Mouse (Mus musculus) CH12.LX (cell line): Measurements from ENCODE around the gene Bcl10. TPM values are rescaled to one million over a fixed set of nuclear protein-coding genes. Genes with fewer than 3 reads are reported as not detected.

ENCODE experiments used
- DNase-seq: peaks from one replicate; pipeline ENCODE4 v3.0.0-alpha.2; 2013; ENCODE audit errors: extremely low read depth
- H3K27ac ChIP-seq: 2 replicates; pipeline ENCODE4 v1.5.1; 2012; ENCODE audit warnings: low read depth, mild to moderate bottlenecking, control low read depth, moderate library complexity; ENCODE audit not compliant: insufficient read depth
- H3K27me3 ChIP-seq: replicated peaks from 2 replicates; pipeline ENCODE3; 2012; ENCODE audit warnings: inconsistent platforms
- H3K36me3 ChIP-seq, 2 experiments: replicated peaks in 1 of 2; 2 replicates each; pipeline versions ENCODE3 to v1.6.1; 2012; ENCODE audit warnings: inconsistent platforms in 1 of 2, low read length in 1 of 2, mild to moderate bottlenecking in 1 of 2, mixed read lengths in 1 of 2, moderate library complexity in 1 of 2; ENCODE audit not compliant: control insufficient read depth in 1 of 2, insufficient read depth in 1 of 2
- H3K4me1 ChIP-seq, 2 experiments: 2 replicates each; pipeline ENCODE4 v1.6.1; 2012; ENCODE audit warnings: inconsistent platforms in 1 of 2, moderate library complexity in 1 of 2; ENCODE audit not compliant: insufficient read depth in 2 of 2, control insufficient read depth in 1 of 2
- H3K4me2 ChIP-seq: 2 replicates; pipeline ENCODE4 v1.6.1; 2012; ENCODE audit warnings: low read depth, mild to moderate bottlenecking, control low read depth; ENCODE audit not compliant: poor library complexity, insufficient read depth, severe bottlenecking
- H3K4me3 ChIP-seq, 3 experiments: fragments of 150-350 bp in 1 of 3; sonication (generic) in 1 of 3; replicated peaks in 1 of 3; 2 replicates each; pipeline versions ENCODE3 to v1.5.1; 2011 to 2012; ENCODE audit warnings: low read depth in 2 of 3, low read length in 2 of 3, mild to moderate bottlenecking in 2 of 3, moderate library complexity in 2 of 3, control low read depth in 1 of 3, improper control_type of control experiment in 1 of 3, inconsistent platforms in 1 of 3, mixed read lengths in 1 of 3; ENCODE audit not compliant: poor library complexity in 1 of 3
- H3K79me2 ChIP-seq: replicated peaks from 2 replicates; pipeline ENCODE4 v1.6.1; 2012; ENCODE audit warnings: mild to moderate bottlenecking, moderate library complexity; ENCODE audit not compliant: control insufficient read depth, poor library complexity, insufficient read depth, severe bottlenecking; ENCODE audit errors: extremely low read depth
- H3K9ac ChIP-seq: 2 replicates; pipeline ENCODE4 v1.6.1; 2012; ENCODE audit warnings: low read depth, mild to moderate bottlenecking, control low read depth, moderate library complexity; ENCODE audit not compliant: insufficient read depth
- H3K9me3 ChIP-seq: replicated peaks from 2 replicates; pipeline ENCODE3; 2012; ENCODE audit warnings: low read length, inconsistent platforms, mixed read lengths
- E2F4 ChIP-seq: IDR thresholded peaks from 2 replicates; pipeline ENCODE4 v1.6.1; 2011; ENCODE audit warnings: low read depth, low read length, improper control_type of control experiment; ENCODE audit not compliant: insufficient replicate concordance
- ELF1 ChIP-seq: IDR thresholded peaks from 2 replicates; pipeline ENCODE4 v1.6.1; 2014; ENCODE audit warnings: low read depth, mild to moderate bottlenecking, inconsistent platforms, low read length, improper control_type of control experiment
- ETS1 ChIP-seq: conservative IDR thresholded peaks from 2 replicates; pipeline ENCODE4 v1.6.1; 2012; ENCODE audit warnings: low read depth, mild to moderate bottlenecking, inconsistent platforms, low read length, improper control_type of control experiment, moderate library complexity
- JUND ChIP-seq: conservative IDR thresholded peaks from 2 replicates; pipeline ENCODE4 v1.6.1; 2011; ENCODE audit warnings: low read depth, low read length, improper control_type of control experiment
- POLR2AphosphoS2 ChIP-seq: IDR thresholded peaks from 2 replicates; pipeline ENCODE4 v1.6.1; 2011; ENCODE audit warnings: low read depth, low read length, improper control_type of control experiment
- SMC3 ChIP-seq: IDR thresholded peaks from 2 replicates; pipeline ENCODE4 v1.6.1; 2011; ENCODE audit warnings: low read depth, low read length, improper control_type of control experiment
- TBP ChIP-seq: conservative IDR thresholded peaks from 2 replicates; pipeline ENCODE4 v1.6.1; 2011; ENCODE audit warnings: low read depth, low read length, improper control_type of control experiment
- TCF12 ChIP-seq: IDR thresholded peaks from 2 replicates; pipeline ENCODE4 v1.6.1; 2014; ENCODE audit warnings: low read depth, mild to moderate bottlenecking, inconsistent platforms, low read length, improper control_type of control experiment
- dilution Hi-C: fragments of 300-500 bp; cut with MboI; formaldehyde crosslinking; loops from 2 replicates; pipeline ENCODE4 v1.14.3; 2020; ENCODE audit warnings: low sequenced_read_pairs; ENCODE audit not compliant: extremely low pct_unique_long_range_greater_than_20kb, extremely low pct_ligation_motif_present
- in situ Hi-C: fragments of 300-500 bp; cut with MboI; formaldehyde crosslinking; loops from 3 replicates; pipeline ENCODE4 v1.14.3; 2019; ENCODE audit warnings: low sequenced_read_pairs, low pct_ligation_motif_present, low pct_unique_long_range_greater_than_20kb, mixed read lengths
- polyA plus RNA-seq: library from polyadenylated mRNA; unstranded; fragments of >175 nt; gene quantifications from 2 replicates; pipeline ENCODE4 v1.2.1, GENCODE M21; 2012; ENCODE audit warnings: low read depth; ENCODE audit not compliant: insufficient read length
- total RNA-seq, 2 experiments: library from RNA; depleted of rRNA; stranded (reverse); fragments of 300-350 nt in 1 of 2; fragments of >200 nt in 1 of 2; gene quantifications; 2 replicates each; pipeline ENCODE4 v1.2.3; 2012 to 2014

Gene Bcl10
- total and polyA plus RNA-seq, 3 experiments, result 73.6 to 177 (median 103) TPM

DNA sequence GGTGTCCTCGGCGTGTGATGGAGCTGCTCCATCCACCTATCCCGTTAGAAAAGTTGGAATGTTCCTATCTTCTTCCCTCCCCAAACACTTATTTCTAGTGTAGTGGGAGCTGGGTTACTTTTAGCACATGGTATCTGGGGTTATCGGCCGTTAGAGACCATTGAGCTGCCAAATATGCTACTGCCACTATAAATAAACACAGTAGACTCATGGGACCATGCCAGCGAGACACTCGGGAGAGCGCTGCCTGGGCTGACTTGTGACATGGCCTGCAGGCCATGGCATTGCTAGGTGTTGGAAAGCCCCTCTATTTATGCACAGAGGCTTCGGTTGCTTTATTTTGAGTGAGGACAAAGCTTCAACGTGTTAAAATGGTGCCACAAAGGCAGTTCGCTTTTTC, 24.9 kb upstream of the Bcl10 start:
- Histone ChIP-seq H3K36me3 (no peaks in the 10 kb centered on the region), H3K27ac (no peak overlapping the region), H3K9ac (no peak overlapping the region), H3K4me3 (no peak overlapping the region), H3K79me2 (no peaks in the 10 kb centered on the region), H3K27me3 (no peaks in the 10 kb centered on the region), H3K4me1 (peaks cover 4 to 12% of the 10 kb centered on the region in 2 experiments; a peak in 3 of 4 replicates), H3K4me2 (no peak overlapping the region), H3K9me3 (no peaks in the 10 kb centered on the region)
- in situ Hi-C loops, result no loop called here
- dilution Hi-C loops, result no loop called here
- no peak for TF ChIP-seq TBP
- no peak for DNase-seq

DNA sequence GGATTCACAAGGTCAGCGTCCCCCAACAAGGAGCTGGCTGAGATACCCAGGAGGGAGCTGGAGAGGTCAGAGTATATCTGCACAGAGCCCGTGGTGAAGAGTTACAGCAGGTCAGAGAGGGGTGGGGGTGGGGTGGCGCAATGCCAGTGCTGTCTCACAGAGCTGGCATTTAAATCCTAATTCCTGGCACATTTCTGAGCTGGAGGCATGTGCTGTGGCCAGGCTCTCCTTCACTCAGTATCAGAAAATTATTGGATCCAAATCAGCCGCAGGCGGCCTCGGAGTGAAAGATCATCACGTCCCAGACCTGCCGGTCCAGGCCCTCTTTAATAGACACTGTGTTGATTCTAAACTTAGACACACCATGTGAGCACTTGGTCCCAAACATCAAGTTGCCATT, 22.8 kb upstream of the Bcl10 start:
- in situ Hi-C loops (loop anchor here (10.0 to 25.0 kb wide), 2 partner anchors 275 to 488 kb away; no protein-coding TSS in a partner anchor), dilution Hi-C loops (no loop called here)
- no peaks in the 10 kb centered on the region for H3K9me3 ChIP-seq
- DNase-seq, result no peak
- no peak overlapping the region for H3K4me2 ChIP-seq
- H3K27me3 ChIP-seq, result no peaks in the 10 kb centered on the region
- no peaks in the 10 kb centered on the region for H3K79me2 ChIP-seq
- H3K4me3 ChIP-seq, result no peak overlapping the region
- no peak overlapping the region for H3K9ac ChIP-seq
- H3K27ac ChIP-seq, result no peak overlapping the region
- peaks cover 4 to 9% of the 10 kb centered on the region in 2 experiments; a peak in 3 of 4 replicates for H3K4me1 ChIP-seq
- no peaks in the 10 kb centered on the region for H3K36me3 ChIP-seq
- TF ChIP-seq E2F4 (no peak), POLR2AphosphoS2 (no peak), ELF1 (no peak), TCF12 (no peak), SMC3 (no peak), JUND (no peak), ETS1 (no peak)
- TF ChIP-seq, all 38 proteins: peak for 0

DNA sequence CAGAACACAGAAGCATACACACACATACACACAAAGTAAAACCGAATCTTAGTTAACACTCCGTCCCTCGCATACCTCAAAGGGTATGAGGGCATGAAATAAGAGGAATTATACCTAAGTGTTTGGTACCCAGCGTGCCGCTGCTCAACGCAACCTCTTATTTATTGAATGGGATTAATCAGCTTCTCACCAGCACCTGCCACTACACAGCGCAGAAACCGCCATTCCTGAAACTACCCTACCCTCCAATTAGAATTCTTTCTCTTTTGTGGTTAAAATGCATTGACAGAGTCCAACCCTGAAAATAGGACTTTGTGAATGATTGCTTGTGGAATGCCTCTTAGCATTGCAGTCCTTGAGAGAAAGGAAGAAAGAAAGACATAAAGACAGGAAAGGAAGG, 19.1 kb upstream of the Bcl10 start:
- no peak for TF ChIP-seq ETS1
- dilution Hi-C loops, result no loop called here
- no peaks in the 10 kb centered on the region for H3K27me3 ChIP-seq

More for the DNA sequence above, 19.1 kb upstream of the Bcl10 start:
- Histone ChIP-seq H3K27ac (no peak overlapping the region), H3K9me3 (no peaks in the 10 kb centered on the region), H3K4me2 (no peak overlapping the region), H3K4me1 (peaks cover 0 to 9% of the 10 kb centered on the region in 2 experiments; a peak in 2 of 4 replicates), H3K9ac (no peak overlapping the region), H3K79me2 (no peaks in the 10 kb centered on the region), H3K4me3 (no peak overlapping the region), H3K36me3 (no peaks in the 10 kb centered on the region)
- DNase-seq, result no peak
- in situ Hi-C loops, result loop anchor here (10.0 to 25.0 kb wide), 2 partner anchors 279 to 491 kb away; no protein-coding TSS in a partner anchor
